Mouse (Mus musculus) limb, embryonic 11.5 days (tissue): ENCODE measurements at regions not wholly inside any gene's neighbourhood (a gene's known extent, or its start where the extent isn't known, plus 50 kb on each side); places are given as distances from the start of the nearest gene placed in this dataset.

Experiments
- ATAC-seq: fragments of 200-750 bp; cut with Nextera tagmentation; 2 replicates; pipeline ENCODE4 v1.8.0; 2017; ENCODE audit warnings: low read depth; ENCODE audit not compliant: insufficient number of reproducible peaks, low FRiP score, low TSS enrichment
- DNase-seq: peaks from one replicate; pipeline ENCODE4 v3.0.0-alpha.2; 2015; ENCODE audit warnings: low spot score
- H3K27ac ChIP-seq: fragments of 300-500 bp; sonication (generic); replicated peaks from 2 replicates; pipeline ENCODE4 v1.5.1; 2014; ENCODE audit warnings: low read depth, mild to moderate bottlenecking, low read length
- H3K27me3 ChIP-seq: fragments of 300-500 bp; sonication (generic); 2 replicates; pipeline ENCODE4 v1.6.1; 2014; ENCODE audit warnings: mild to moderate bottlenecking, low read length, mixed read lengths; ENCODE audit not compliant: control insufficient read depth, insufficient read depth
- H3K36me3 ChIP-seq: fragments of 300-500 bp; sonication (generic); 2 replicates; pipeline ENCODE4 v1.6.1; 2014; ENCODE audit warnings: mild to moderate bottlenecking, low read length, moderate library complexity, mixed read lengths; ENCODE audit not compliant: control insufficient read depth, insufficient read depth
- H3K4me1 ChIP-seq: fragments of 300-500 bp; sonication (generic); 2 replicates; pipeline ENCODE4 v1.6.1; 2014; ENCODE audit warnings: low read length, mixed read lengths; ENCODE audit not compliant: control insufficient read depth, insufficient read depth
- H3K4me2 ChIP-seq: fragments of 300-500 bp; sonication (generic); 2 replicates; pipeline ENCODE4 v1.6.1; 2014; ENCODE audit warnings: low read depth, mild to moderate bottlenecking, moderate library complexity; ENCODE audit not compliant: severe bottlenecking
- H3K4me3 ChIP-seq: fragments of 300-500 bp; sonication (generic); 2 replicates; pipeline ENCODE4 v1.5.1; 2014; ENCODE audit warnings: low read depth, low read length
- H3K9ac ChIP-seq: fragments of 300-500 bp; sonication (generic); 2 replicates; pipeline ENCODE4 v1.6.1; 2014; ENCODE audit warnings: mild to moderate bottlenecking, low read length
- H3K9me3 ChIP-seq: fragments of 300-500 bp; sonication (generic); 2 replicates; pipeline ENCODE4 v1.6.1; 2016; ENCODE audit warnings: low read length; ENCODE audit not compliant: control insufficient read depth
- WGBS: fragments of 180-500 bp; shearing (Covaris S2); extraction: QIAGEN DNeasy Blood & Tissue Kit; methylation state at CpG from one replicate; pipeline ENCODE4 v1.1.7; 2014; 5-methylcytosine and 5-hydroxymethylcytosine counted together

- peak; percentile 41 for DNase-seq
Observed at GRCm38 (mm10) chr15:51504789-51505188, 2379.9 kb upstream of the Gm7489 start.

GRCm38 (mm10) chr15:51507126-51507525 lies 2377.6 kb upstream of the Gm7489 start:
- Histone ChIP-seq H3K4me2 (no peak overlapping the region), H3K9me3 (no peaks in the 10 kb centered on the region), H3K4me1 (peaks cover 16% of the 10 kb centered on the region), H3K4me3 (no peak overlapping the region), H3K27ac (no peak overlapping the region), H3K27me3 (no peaks in the 10 kb centered on the region), H3K36me3 (no peaks in the 10 kb centered on the region), H3K9ac (no peak overlapping the region)
- WGBS: 100% methylated on average over 2 of the region's 2 CpGs
- DNase-seq (no peak), ATAC-seq (no peak)

More at GRCm38 (mm10) chr15:51504789-51505188, 2379.9 kb upstream of the Gm7489 start:
- H3K9me3 ChIP-seq: no peaks in the 10 kb centered on the region
- peaks cover 12% of the 10 kb centered on the region for H3K4me1 ChIP-seq
- H3K4me3 ChIP-seq: no peak overlapping the region
- WGBS: 56% methylated on average over 5 of the region's 5 CpGs
- ATAC-seq: no peak; the same call in 1 of the 2 replicates
- H3K4me2 ChIP-seq: no peak overlapping the region
- H3K36me3 ChIP-seq: no peaks in the 10 kb centered on the region
- no peaks in the 10 kb centered on the region for H3K27me3 ChIP-seq
- no peak overlapping the region for H3K27ac ChIP-seq
- no peak overlapping the region for H3K9ac ChIP-seq

- Histone ChIP-seq H3K4me3 (no peak overlapping the region), H3K9me3 (no peaks in the 10 kb centered on the region), H3K4me1 (peaks cover 4% of the 10 kb centered on the region; the same call in 1 of the 2 replicates), H3K36me3 (no peaks in the 10 kb centered on the region), H3K4me2 (no peak overlapping the region), H3K27me3 (no peaks in the 10 kb centered on the region), H3K27ac (0 out of 2 replicates have a peak overlapping the region, but pooled peaks have one; percentile 2), H3K9ac (no peak overlapping the region)
- ATAC-seq (no peak), DNase-seq (no peak)
- 20% methylated on average over 5 of the region's 5 CpGs for WGBS
Observed at GRCm38 (mm10) chr15:51511319-51511718, 2373.4 kb upstream of the Gm7489 start.

- no peak overlapping the region for H3K9ac ChIP-seq
- no peak overlapping the region for H3K4me2 ChIP-seq
- no peaks in the 10 kb centered on the region for H3K36me3 ChIP-seq
- WGBS: 61% methylated on average over 5 of the region's 5 CpGs
- H3K4me3 ChIP-seq: no peak overlapping the region
- H3K4me1 ChIP-seq: no peaks in the 10 kb centered on the region
- H3K27me3 ChIP-seq: no peaks in the 10 kb centered on the region
- no peak for DNase-seq
- H3K9me3 ChIP-seq: no peaks in the 10 kb centered on the region
- ATAC-seq: no peak
- H3K27ac ChIP-seq: no peak overlapping the region
Observed at GRCm38 (mm10) chr15:51536317-51536716, 2348.4 kb upstream of the Gm7489 start.

- DNase-seq (no peak), ATAC-seq (no peak)
- no peak overlapping the region for H3K4me3 ChIP-seq
- H3K27me3 ChIP-seq: no peaks in the 10 kb centered on the region
- no peaks in the 10 kb centered on the region for H3K9me3 ChIP-seq
- no peaks in the 10 kb centered on the region for H3K4me1 ChIP-seq
- 86% methylated on average over 4 of the region's 4 CpGs for WGBS
- no peak overlapping the region for H3K4me2 ChIP-seq
- H3K36me3 ChIP-seq: no peaks in the 10 kb centered on the region
- H3K9ac ChIP-seq: no peak overlapping the region
- no peak overlapping the region for H3K27ac ChIP-seq
Observed at GRCm38 (mm10) chr15:51551216-51551775, 2333.4 kb upstream of the Gm7489 start.

- H3K9ac ChIP-seq: no peak overlapping the region
- H3K4me1 ChIP-seq: no peaks in the 10 kb centered on the region
- ATAC-seq: no peak
- no peak overlapping the region for H3K27ac ChIP-seq
- H3K4me3 ChIP-seq: no peak overlapping the region
- no peaks in the 10 kb centered on the region for H3K36me3 ChIP-seq
- H3K9me3 ChIP-seq: no peaks in the 10 kb centered on the region
- H3K27me3 ChIP-seq: no peaks in the 10 kb centered on the region
- no peak for DNase-seq
- H3K4me2 ChIP-seq: no peak overlapping the region
Observed at GRCm38 (mm10) chr15:51558215-51558614, 2326.5 kb upstream of the Gm7489 start.

- 83% methylated on average over 3 of the region's 3 CpGs for WGBS
- H3K9me3 ChIP-seq: no peaks in the 10 kb centered on the region
- no peak overlapping the region for H3K9ac ChIP-seq
- H3K36me3 ChIP-seq: no peaks in the 10 kb centered on the region
- H3K4me2 ChIP-seq: no peak overlapping the region
- no peaks in the 10 kb centered on the region for H3K4me1 ChIP-seq
- ATAC-seq (no peak), DNase-seq (no peak)
- no peaks in the 10 kb centered on the region for H3K27me3 ChIP-seq
- H3K27ac ChIP-seq: no peak overlapping the region
- H3K4me3 ChIP-seq: no peak overlapping the region
Observed at GRCm38 (mm10) chr15:51565543-51565942, 2319.2 kb upstream of the Gm7489 start.

GRCm38 (mm10) chr15:51570631-51571030 lies 2314.1 kb upstream of the Gm7489 start:
- Histone ChIP-seq H3K4me1 (no peaks in the 10 kb centered on the region), H3K36me3 (no peaks in the 10 kb centered on the region), H3K9me3 (no peaks in the 10 kb centered on the region), H3K4me2 (no peak overlapping the region), H3K9ac (no peak overlapping the region), H3K27me3 (no peaks in the 10 kb centered on the region), H3K27ac (no peak overlapping the region), H3K4me3 (no peak overlapping the region)
- ATAC-seq: no peak
- 100% methylated on average over 1 of the region's 1 CpGs for WGBS
- no peak for DNase-seq

GRCm38 (mm10) chr15:51574538-51575105 lies 2310.1 kb upstream of the Gm7489 start:
- no peaks in the 10 kb centered on the region for H3K4me1 ChIP-seq
- H3K36me3 ChIP-seq: no peaks in the 10 kb centered on the region
- 86% methylated on average over 8 of the region's 8 CpGs for WGBS
- ATAC-seq (no peak), DNase-seq (no peak)
- H3K9ac ChIP-seq: no peak overlapping the region
- no peaks in the 10 kb centered on the region for H3K9me3 ChIP-seq
- no peak overlapping the region for H3K4me3 ChIP-seq
- H3K4me2 ChIP-seq: no peak overlapping the region
- H3K27ac ChIP-seq: no peak overlapping the region
- H3K27me3 ChIP-seq: no peaks in the 10 kb centered on the region
